ENCODE assay signal across 8 mouse cellular contexts in the genomic region with DNA sequence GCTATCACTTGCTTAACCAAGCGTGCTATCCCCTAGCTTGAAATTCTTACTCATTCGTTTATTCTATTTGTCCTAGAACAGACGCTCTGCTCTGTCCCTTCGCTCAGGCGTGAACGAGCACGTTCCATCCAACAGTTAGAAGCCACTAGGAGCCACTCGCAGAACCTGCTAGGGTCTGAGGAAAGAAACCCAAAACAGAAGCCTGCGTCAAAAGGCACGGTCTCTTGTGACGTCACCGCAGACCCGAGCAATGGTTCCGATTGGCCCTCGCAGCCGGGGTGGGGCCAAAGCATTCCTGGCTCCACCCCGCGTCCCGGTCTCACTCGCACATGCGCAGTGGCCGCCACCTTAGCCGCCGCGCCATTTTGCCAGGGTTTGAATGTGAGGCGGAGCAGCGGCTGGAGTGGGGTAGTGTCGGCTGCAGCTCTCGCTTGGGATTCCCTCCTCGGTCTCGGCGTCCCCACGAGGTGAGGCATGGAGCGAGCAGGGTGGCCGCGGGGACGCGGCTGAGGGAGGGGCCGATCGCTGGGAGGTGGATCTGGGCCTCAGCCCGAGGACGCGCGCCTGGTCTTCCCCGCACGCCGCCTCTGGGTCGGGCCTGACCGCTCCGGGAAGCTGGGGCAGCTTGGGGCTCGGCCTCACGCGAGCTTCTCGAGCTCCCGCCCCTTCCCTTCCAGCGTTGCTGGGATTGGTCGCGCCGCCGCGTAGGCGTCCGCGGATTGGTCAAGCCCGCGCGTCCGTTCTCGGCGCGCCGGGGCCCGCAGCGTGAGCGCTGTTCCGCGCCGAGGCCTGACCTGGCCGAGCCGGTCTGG. TPM values are rescaled to one million over a fixed set of nuclear protein-coding genes. Genes with fewer than 3 reads are reported as not detected.
DNase-seq lines count a peak whose midpoint lies in the region; ATAC-seq lines count a peak whose summit lies in the region.

A gene (plus strand): TSS at position 330 of the 812 bp plus-strand sequence.

- peaks cover 7% of the 10 kb centered on the region; the same call in 1 of the 2 replicates for H3K36me3 ChIP-seq in intestine, embryonic 14.5 days (ENCODE audit: control insufficient read depth, insufficient read depth, low read length)

- peak within 1 kb of the TSS; percentile 95 for H3K4me3 ChIP-seq in intestine, embryonic 14.5 days (ENCODE audit: low read depth, low read length)

- peak within 1 kb of the TSS; percentile 98 for H3K27ac ChIP-seq in intestine, embryonic 14.5 days (ENCODE audit: low read depth)

- H3K4me2 ChIP-seq in intestine, embryonic 14.5 days (ENCODE audit: low read length) = peak within 1 kb of the TSS; percentile 80

- under 1% methylated on average over 78 of the region's 80 CpGs for WGBS in intestine, embryonic 14.5 days

- intact Hi-C loops in left cerebral cortex, postnatal 14 days (cut with DNase I) = no loop called here

- ATAC-seq in intestine, embryonic 14.5 days (replicated peaks; ENCODE audit: low FRiP score, low TSS enrichment, low read depth) = peak; percentile 99

- H3K9me3 ChIP-seq in intestine, embryonic 14.5 days (ENCODE audit: control insufficient read depth, low read length) = no peaks in the 10 kb centered on the region

- peak within 1 kb of the TSS; percentile 90 for H3K9ac ChIP-seq in intestine, embryonic 14.5 days (ENCODE audit: low read length)

- H3K4me1 ChIP-seq in intestine, embryonic 14.5 days (replicated peaks; ENCODE audit: control insufficient read depth, insufficient read depth, low read length) = peaks cover 7% of the 10 kb centered on the region

- H3K27me3 ChIP-seq in intestine, embryonic 14.5 days (replicated peaks; ENCODE audit: control insufficient read depth, insufficient read depth, low read length) = no peaks in the 10 kb centered on the region

- peak; percentile 97 for DNase-seq in adrenal gland, adult 18-20 months (ENCODE audit: low spot score in 2 of 2)
- DNase-seq in embryo, embryonic 11 days = peak; percentile 98
- peak; percentile 96 for DNase-seq in gastrocnemius, postnatal 25 days
- DNase-seq in intestine, embryonic 14.5 days (ENCODE audit: low spot score) = peak; percentile 99
- peak; percentile 98 to 99 for DNase-seq in left cerebral cortex, postnatal 14 days (ENCODE audit: low spot score in 2 of 2)
- peak; percentile 99 for DNase-seq in mesoderm, embryonic 11.5 days (ENCODE audit: low read depth, low spot score)
- DNase-seq in right cerebral cortex, postnatal 36 days (ENCODE audit: low spot score in 2 of 2) = peak; percentile 97
- DNase-seq in yolk sac, embryonic 10.5 days (ENCODE audit: low spot score) = peak; percentile 98

RNA-seq across cellular contexts. Expression of the gene that starts here (rescaled TPM):
- 10 to 100 TPM; 58.7 to 71.4 TPM for total RNA-seq in adrenal gland, adult 18-20 months (2021)
- total RNA-seq in gastrocnemius, postnatal 25 days (2021) = 10 to 100 TPM; 47.1 to 49.5 TPM
- 131 and 145 TPM in 2 replicates for polyA plus RNA-seq in intestine, embryonic 14.5 days (2014; fragmentation: Nextera tagmentation; extraction: Ambion mirVana)
- 10 to 100 TPM; 61.6 to 63.4 TPM for total RNA-seq in left cerebral cortex, postnatal 14 days (2021)

Comparison
In these comparisons a context has a peak if more than half of its experiments do, and no peak if none do; other contexts are left out.
1. Peak in every context shown above with its lines: DNase-seq, ATAC-seq, H3K4me3 ChIP-seq and H3K27ac ChIP-seq.